Comparison of ENCODE assay signal across 15 mouse cellular contexts in the genomic region with DNA sequence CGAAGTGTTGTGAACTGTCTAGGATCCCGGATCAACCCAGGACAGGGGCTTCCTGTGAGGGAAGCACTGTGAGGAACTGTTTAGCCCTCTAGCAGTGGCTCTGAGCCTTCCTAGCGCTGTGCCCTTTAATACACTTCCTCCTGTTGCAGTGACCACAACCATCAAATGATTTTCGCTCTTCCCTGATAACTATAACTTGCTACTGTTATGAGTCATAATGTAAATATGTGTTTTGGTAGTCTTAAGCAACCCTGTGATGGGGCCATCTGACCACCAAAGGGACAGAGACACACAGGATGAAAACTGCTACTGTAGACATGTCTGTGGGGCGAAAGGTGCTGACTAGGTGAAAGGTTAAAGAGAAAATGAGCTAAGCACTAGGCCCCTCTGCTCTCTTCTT.
DNase-seq lines count a peak whose midpoint lies in the region; ATAC-seq and TF ChIP-seq lines count a peak whose summit lies in the region.
"Had no signal": no experiment of that assay in that cellular context is flagged by ENCODE, and none has a peak within 500 bp of the region (broad histone marks: within the 10 kb centered on the region; RNA-seq: fewer than 3 reads in every experiment).

No protein-coding gene starts in this region.

- no peak for DNase-seq in liver, postnatal 0 days
- no peak for DNase-seq in stomach, postnatal 0 days (ENCODE audit: low spot score)
- no peak for DNase-seq in embryo, embryonic 10 days (ENCODE audit: low spot score)
- no peak for DNase-seq in forebrain, embryonic 10.5 days (ENCODE audit: extremely low spot score, low spot score)
- DNase-seq: cerebellum, postnatal 14 days; gastrocnemius, postnatal 36 days; thymus, postnatal 36 days had no signal

- no peak for ATAC-seq in heart, embryonic 13.5 days (ENCODE audit: extremely low read depth, insufficient number of reproducible peaks, low FRiP score, low TSS enrichment)
- ATAC-seq in heart, embryonic 12.5 days (ENCODE audit: insufficient number of reproducible peaks, low FRiP score): no peak
- ATAC-seq in neural tube, embryonic 14.5 days (ENCODE audit: low read depth): peak; percentile 36; the same call in 1 of the 2 replicates
- no peak for ATAC-seq in neural tube, embryonic 15.5 days (ENCODE audit: low FRiP score)
- ATAC-seq in liver, postnatal 0 days: peak; percentile 88
- ATAC-seq in stomach, postnatal 0 days (ENCODE audit: low FRiP score, low TSS enrichment): peak; percentile 92
- ATAC-seq: forebrain, embryonic 16.5 days had no signal

- H3K4me2 ChIP-seq in heart, embryonic 13.5 days: no peak overlapping the region
- H3K4me2 ChIP-seq in heart, embryonic 12.5 days: no peak overlapping the region
- no peak overlapping the region for H3K4me2 ChIP-seq in neural tube, embryonic 14.5 days (ENCODE audit: low read depth, low read length)
- no peak overlapping the region for H3K4me2 ChIP-seq in neural tube, embryonic 15.5 days
- no peak overlapping the region for H3K4me2 ChIP-seq in liver, postnatal 0 days (ENCODE audit: low read depth, low read length)
- no peak overlapping the region for H3K4me2 ChIP-seq in stomach, postnatal 0 days (replicated peaks; ENCODE audit: low read depth)
- H3K4me2 ChIP-seq: embryonic facial prominence, embryonic 15.5 days; lung, embryonic 15.5 days had no signal

- H3K4me3 ChIP-seq in heart, embryonic 13.5 days: no peak overlapping the region
- H3K4me3 ChIP-seq in heart, embryonic 12.5 days: no peak overlapping the region
- H3K4me3 ChIP-seq in neural tube, embryonic 14.5 days (ENCODE audit: low read depth, low read length): no peak overlapping the region
- no peak overlapping the region for H3K4me3 ChIP-seq in neural tube, embryonic 15.5 days (replicated peaks)
- H3K4me3 ChIP-seq in liver, postnatal 0 days (ENCODE audit: low read depth, low read length): no peak overlapping the region
- no peak overlapping the region for H3K4me3 ChIP-seq in stomach, postnatal 0 days (ENCODE audit: low read depth, low read length)
- no peak overlapping the region for H3K4me3 ChIP-seq in forebrain, embryonic 10.5 days
- H3K4me3 ChIP-seq: embryonic facial prominence, embryonic 15.5 days; layer of hippocampus, adult 2 months; lung, embryonic 15.5 days had no signal

- H3K4me1 ChIP-seq in heart, embryonic 13.5 days: peaks cover 67% of the 10 kb centered on the region
- H3K4me1 ChIP-seq in heart, embryonic 12.5 days (replicated peaks): peaks cover 47% of the 10 kb centered on the region
- H3K4me1 ChIP-seq in neural tube, embryonic 14.5 days (ENCODE audit: control insufficient read depth, insufficient read depth, low read length): peaks cover 10% of the 10 kb centered on the region; the same call in 1 of the 2 replicates
- peaks cover 42% of the 10 kb centered on the region for H3K4me1 ChIP-seq in neural tube, embryonic 15.5 days
- peaks cover 7% of the 10 kb centered on the region; the same call in 1 of the 2 replicates for H3K4me1 ChIP-seq in liver, postnatal 0 days (ENCODE audit: insufficient read depth)
- 0 out of 2 replicates have a peak, but pooled peaks cover 3% of the 10 kb centered on the region for H3K4me1 ChIP-seq in stomach, postnatal 0 days (replicated peaks; ENCODE audit: control insufficient read depth, insufficient read depth)
- H3K4me1 ChIP-seq in forebrain, embryonic 10.5 days: peaks cover 86% of the 10 kb centered on the region

- H3K9me3 ChIP-seq in heart, embryonic 13.5 days: no peaks in the 10 kb centered on the region
- no peaks in the 10 kb centered on the region for H3K9me3 ChIP-seq in heart, embryonic 12.5 days (replicated peaks)
- H3K9me3 ChIP-seq in neural tube, embryonic 14.5 days (ENCODE audit: control insufficient read depth, low read length): no peaks in the 10 kb centered on the region
- no peaks in the 10 kb centered on the region for H3K9me3 ChIP-seq in neural tube, embryonic 15.5 days (replicated peaks)
- no peaks in the 10 kb centered on the region for H3K9me3 ChIP-seq in liver, postnatal 0 days (ENCODE audit: low read length)
- H3K9me3 ChIP-seq in stomach, postnatal 0 days (ENCODE audit: control insufficient read depth, low read length): no peaks in the 10 kb centered on the region
- H3K9me3 ChIP-seq in forebrain, embryonic 10.5 days: no peaks in the 10 kb centered on the region
- H3K9me3 ChIP-seq: embryonic facial prominence, embryonic 15.5 days; lung, embryonic 15.5 days had no signal

- H3K27me3 ChIP-seq in heart, embryonic 13.5 days (replicated peaks): no peaks in the 10 kb centered on the region
- no peaks in the 10 kb centered on the region for H3K27me3 ChIP-seq in heart, embryonic 12.5 days (replicated peaks)
- H3K27me3 ChIP-seq in neural tube, embryonic 14.5 days (ENCODE audit: control insufficient read depth, insufficient read depth, low read length): no peaks in the 10 kb centered on the region
- no peaks in the 10 kb centered on the region for H3K27me3 ChIP-seq in neural tube, embryonic 15.5 days (replicated peaks)
- H3K27me3 ChIP-seq in liver, postnatal 0 days (ENCODE audit: insufficient read depth, low read length): no peaks in the 10 kb centered on the region
- no peaks in the 10 kb centered on the region for H3K27me3 ChIP-seq in stomach, postnatal 0 days (ENCODE audit: control insufficient read depth, insufficient read depth, low read length)
- no peaks in the 10 kb centered on the region for H3K27me3 ChIP-seq in forebrain, embryonic 10.5 days (ENCODE audit: poor library complexity, severe bottlenecking)
- H3K27me3 ChIP-seq: embryonic facial prominence, embryonic 15.5 days; lung, embryonic 15.5 days had no signal

- no peak for TF ChIP-seq CTCF in liver, postnatal 0 days (IDR thresholded peaks at IDR 0.05; ENCODE audit: low read depth)
- no peak for TF ChIP-seq CTCF in stomach, postnatal 0 days (IDR thresholded peaks at IDR 0.05; ENCODE audit: low read depth)

- 0 out of 2 replicates have a peak overlapping the region, but pooled peaks have one; percentile 5 for H3K27ac ChIP-seq in heart, embryonic 13.5 days (replicated peaks)
- no peak overlapping the region for H3K27ac ChIP-seq in heart, embryonic 12.5 days (ENCODE audit: poor library complexity, severe bottlenecking)
- no peak overlapping the region for H3K27ac ChIP-seq in neural tube, embryonic 14.5 days (ENCODE audit: low read depth, low read length)
- no peak overlapping the region for H3K27ac ChIP-seq in neural tube, embryonic 15.5 days (replicated peaks)
- peak overlapping the region; percentile 76 for H3K27ac ChIP-seq in liver, postnatal 0 days (ENCODE audit: low read depth)
- peak overlapping the region; percentile 46; the same call in 1 of the 2 replicates for H3K27ac ChIP-seq in stomach, postnatal 0 days (replicated peaks)
- H3K27ac ChIP-seq in forebrain, embryonic 10.5 days: no peak overlapping the region
- H3K27ac ChIP-seq: embryonic facial prominence, embryonic 15.5 days; layer of hippocampus, adult 2 months; lung, embryonic 15.5 days had no signal

- 64% methylated on average over 5 of the region's 5 CpGs for WGBS in heart, embryonic 13.5 days
- 58% methylated on average over 5 of the region's 5 CpGs for WGBS in heart, embryonic 12.5 days
- WGBS in neural tube, embryonic 14.5 days: 88% methylated on average over 5 of the region's 5 CpGs
- WGBS in neural tube, embryonic 15.5 days: 89% methylated on average over 5 of the region's 5 CpGs
- WGBS in liver, postnatal 0 days (ENCODE audit: insufficient replicate concordance): 28% methylated on average over 5 of the region's 5 CpGs
- WGBS in stomach, postnatal 0 days: 60% methylated on average over 5 of the region's 5 CpGs
- 85% methylated on average over 5 of the region's 5 CpGs for WGBS in forebrain, embryonic 10.5 days

- H3K36me3 ChIP-seq in heart, embryonic 13.5 days: no peaks in the 10 kb centered on the region
- H3K36me3 ChIP-seq in heart, embryonic 12.5 days: no peaks in the 10 kb centered on the region
- no peaks in the 10 kb centered on the region for H3K36me3 ChIP-seq in neural tube, embryonic 14.5 days (ENCODE audit: control insufficient read depth, insufficient read depth, low read length)
- H3K36me3 ChIP-seq in neural tube, embryonic 15.5 days: no peaks in the 10 kb centered on the region
- H3K36me3 ChIP-seq in liver, postnatal 0 days (replicated peaks; ENCODE audit: insufficient read depth, low read length): no peaks in the 10 kb centered on the region
- no peaks in the 10 kb centered on the region; the same call in 1 of the 2 replicates for H3K36me3 ChIP-seq in stomach, postnatal 0 days (ENCODE audit: control insufficient read depth, insufficient read depth, low read length)
- peaks cover 6% of the 10 kb centered on the region for H3K36me3 ChIP-seq in forebrain, embryonic 10.5 days (replicated peaks)
- H3K36me3 ChIP-seq: embryonic facial prominence, embryonic 15.5 days; lung, embryonic 15.5 days had no signal

- TF ChIP-seq EP300 in liver, postnatal 0 days (IDR thresholded peaks at IDR 0.05; ENCODE audit: low read depth): peak; percentile 24; the same call in 1 of the 2 replicates
- no peak for TF ChIP-seq EP300 in stomach, postnatal 0 days (optimal IDR thresholded peaks at IDR 0.05)

- H3K9ac ChIP-seq in heart, embryonic 13.5 days: no peak overlapping the region
- no peak overlapping the region for H3K9ac ChIP-seq in heart, embryonic 12.5 days
- H3K9ac ChIP-seq in neural tube, embryonic 14.5 days (replicated peaks; ENCODE audit: low read depth, low read length): no peak overlapping the region
- no peak overlapping the region for H3K9ac ChIP-seq in neural tube, embryonic 15.5 days (replicated peaks)
- no peak overlapping the region for H3K9ac ChIP-seq in liver, postnatal 0 days (replicated peaks)
- H3K9ac ChIP-seq in stomach, postnatal 0 days (ENCODE audit: low read length): no peak overlapping the region
- H3K9ac ChIP-seq: embryonic facial prominence, embryonic 15.5 days; lung, embryonic 15.5 days had no signal

Comparison
In these comparisons a context has a peak if more than half of its experiments do, and no peak if none do; other contexts are left out.
1. ATAC-seq: peak in neural tube, embryonic 14.5 days (single experiment), liver, postnatal 0 days (single experiment) and stomach, postnatal 0 days (single experiment); none in heart, embryonic 13.5 days (single experiment), heart, embryonic 12.5 days (single experiment) and neural tube, embryonic 15.5 days (single experiment).
2. H3K27ac ChIP-seq: peak in heart, embryonic 13.5 days (single experiment), liver, postnatal 0 days (single experiment) and stomach, postnatal 0 days (single experiment); none in heart, embryonic 12.5 days (single experiment), neural tube, embryonic 14.5 days (single experiment), neural tube, embryonic 15.5 days (single experiment) and forebrain, embryonic 10.5 days (single experiment).